Mouse (Mus musculus): ENCODE data around the gene Xaf1.

Gene Xaf1

DNA sequence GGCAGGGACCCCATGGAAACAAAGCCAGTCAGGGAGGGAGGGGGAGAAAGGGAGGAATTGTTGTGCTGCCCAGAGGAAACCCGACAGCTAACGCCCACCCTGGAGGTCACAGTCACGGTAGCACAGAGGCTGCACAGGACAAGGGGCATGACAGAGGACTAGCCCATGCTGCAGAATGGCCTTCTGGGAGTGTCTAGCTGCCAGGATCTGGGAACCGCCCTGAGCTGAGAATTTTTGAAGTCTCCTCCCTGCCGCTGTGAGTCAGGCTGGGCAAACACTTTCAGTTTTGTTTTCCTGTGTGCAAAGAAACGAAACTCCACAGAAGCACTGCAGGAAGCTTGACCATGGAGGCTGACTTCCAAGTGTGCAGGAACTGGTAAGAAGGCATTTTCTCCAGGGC, at the start of gene Xaf1:
TSS of gene Xaf1 (plus strand) at position 296 of the 400 bp plus-strand sequence.
- peak; percentile 76 for DNase-seq (ENCODE audit: low read depth, low spot score)

DNA sequence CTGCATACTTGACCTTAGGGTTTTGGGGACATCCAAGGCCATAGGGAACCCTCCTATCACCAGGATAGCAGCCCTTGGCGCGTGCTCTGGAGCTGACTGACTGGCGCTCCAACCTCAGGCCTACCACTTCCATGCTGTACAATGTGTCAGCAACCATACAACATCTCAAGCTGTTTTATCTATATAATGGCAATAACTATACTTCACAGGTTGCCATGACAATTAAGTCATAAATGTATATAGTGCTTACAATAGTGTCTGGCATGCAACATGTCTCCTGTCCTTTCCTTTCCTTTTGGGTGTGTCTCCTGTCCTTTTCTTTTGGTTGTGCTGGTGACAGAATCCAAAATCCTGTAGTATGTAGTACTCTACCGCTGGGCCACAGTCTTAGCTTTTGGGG, 45.8 kb upstream of the Xaf1 start:
- no peak for DNase-seq (ENCODE audit: low read depth, low spot score)

DNA sequence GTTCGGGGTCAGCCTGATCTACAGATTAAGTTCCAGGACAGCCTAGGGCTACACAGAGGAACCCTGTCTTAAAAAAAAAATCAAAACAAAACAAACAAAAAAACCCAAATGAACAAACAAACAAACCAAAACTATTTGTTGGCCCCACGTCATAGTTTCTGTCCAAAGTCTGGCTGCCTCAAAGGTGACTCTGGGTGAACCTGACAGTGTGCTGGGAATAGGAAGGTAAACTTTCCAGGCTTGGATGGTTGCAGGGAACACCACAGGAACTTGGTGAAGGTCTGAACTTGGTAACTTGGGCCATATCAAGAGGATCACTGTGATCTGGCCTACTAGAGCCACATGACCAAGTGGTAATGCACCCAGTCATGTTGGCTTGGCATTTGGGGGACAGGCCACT, 45.0 kb upstream of the Xaf1 start:
- DNase-seq (ENCODE audit: low read depth, low spot score) = no peak

DNA sequence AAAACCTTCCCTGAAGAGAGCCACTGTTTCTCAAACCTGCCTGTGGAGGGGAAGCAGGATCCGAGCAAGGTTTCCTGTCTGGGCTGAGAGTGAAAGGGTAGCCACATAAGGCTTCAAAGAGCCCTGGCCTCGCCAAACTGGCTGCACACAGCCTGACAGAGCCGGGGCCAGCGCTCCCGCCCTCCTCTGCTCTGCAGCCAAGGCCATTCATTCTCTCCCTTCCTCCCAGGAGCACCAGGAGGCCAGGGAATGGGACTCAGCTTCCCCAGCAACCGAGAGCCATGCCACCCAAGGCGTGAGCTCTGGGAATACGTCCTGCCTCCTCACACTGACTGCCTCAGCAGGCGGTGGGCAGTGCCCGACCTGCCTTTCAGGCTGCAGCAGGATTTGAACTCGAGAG, 35.9 kb upstream of the Xaf1 start:
- DNase-seq (ENCODE audit: low read depth, low spot score) = no peak

DNA sequence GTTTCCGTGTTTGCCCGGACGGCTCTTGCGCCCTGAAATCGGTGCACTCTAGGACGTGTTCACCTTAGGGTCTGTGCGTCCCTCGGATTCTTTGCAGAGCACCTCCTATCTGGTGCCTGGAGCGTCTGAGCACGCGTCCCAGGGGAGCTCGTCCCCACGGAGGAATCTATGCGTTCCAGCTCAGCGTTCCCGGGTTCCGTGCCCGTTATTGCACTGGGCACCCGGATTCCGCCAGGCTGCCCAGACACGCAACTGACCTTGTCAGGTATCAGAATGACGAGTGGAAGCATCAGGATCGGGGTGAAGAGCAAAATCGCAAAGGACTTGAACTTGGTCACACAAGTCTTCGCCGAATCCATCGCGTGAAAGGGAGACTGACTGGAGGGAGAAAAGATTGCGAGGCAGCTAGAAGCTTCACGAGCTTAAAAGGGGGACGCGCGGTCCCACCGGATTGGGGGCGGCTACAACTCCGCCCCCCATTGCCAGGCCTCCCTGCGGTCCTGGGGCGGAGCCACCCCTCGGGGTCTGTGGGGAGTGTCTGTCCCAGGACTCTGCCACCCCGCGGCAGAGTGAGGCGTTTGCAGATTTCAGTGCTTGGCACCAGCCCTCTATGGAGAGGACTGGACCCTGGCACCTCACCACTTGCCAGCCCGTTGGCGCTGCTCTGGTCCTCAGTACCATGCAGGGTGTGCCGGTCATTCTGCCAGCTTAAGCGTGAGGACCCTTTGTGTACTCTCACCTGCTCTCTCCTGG, 35.0 kb upstream of the Xaf1 start:
- DNase-seq (ENCODE audit: low read depth, low spot score) = peak; percentile 37

DNA sequence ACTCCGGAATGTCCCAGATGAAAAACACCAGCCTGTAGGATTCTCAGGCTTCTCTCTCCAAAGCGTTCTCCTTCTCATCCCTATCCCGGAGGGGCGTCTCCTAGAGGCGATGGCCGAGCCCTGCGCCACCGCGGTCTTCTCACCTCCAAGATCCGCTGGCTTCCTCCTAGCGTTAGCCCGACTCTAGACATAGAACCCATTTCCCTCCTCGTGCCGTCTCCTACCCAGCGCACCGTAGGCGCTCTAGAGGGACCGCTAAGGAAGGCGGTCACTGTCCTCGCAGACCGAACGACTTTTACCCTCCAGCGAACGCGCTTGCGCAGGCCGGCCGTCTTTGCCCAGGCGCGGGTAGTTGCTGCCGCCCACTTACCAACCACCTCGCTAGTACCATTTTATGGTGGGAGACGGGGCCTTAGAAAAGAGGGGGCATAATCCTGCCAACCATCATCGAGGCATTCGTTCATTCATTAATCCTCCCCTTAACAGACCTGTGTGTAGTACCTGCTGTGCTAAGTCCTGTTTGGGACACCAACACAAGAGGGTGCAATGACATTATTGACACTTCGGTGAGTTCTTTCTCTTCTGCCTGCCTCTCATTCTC, 34.4 kb upstream of the Xaf1 start, which contains the start of gene Slc13a5:
TSS of gene Slc13a5 (minus strand) at position 263 of the 601 bp plus-strand sequence.
- peak; percentile 2 for DNase-seq (ENCODE audit: low read depth, low spot score)

DNA sequence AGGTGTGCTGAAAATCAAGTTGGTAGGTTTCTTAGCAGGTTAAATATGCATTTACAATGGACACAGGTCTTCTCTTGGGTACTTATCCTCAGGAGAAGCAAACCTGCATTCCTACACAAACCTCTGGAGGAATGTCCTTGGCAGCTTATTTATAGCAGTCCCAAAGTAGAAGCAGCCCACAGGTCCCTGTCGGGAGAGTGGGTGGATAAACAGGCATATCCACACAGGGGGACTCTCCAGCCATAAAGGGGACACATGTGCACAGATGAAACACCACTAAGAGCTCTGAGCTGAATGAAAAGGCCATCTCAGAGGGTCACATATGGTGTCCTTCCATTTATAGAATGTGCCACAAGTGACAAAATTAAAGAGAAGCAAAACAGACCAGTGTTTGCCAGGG, 29.7 kb upstream of the Xaf1 start:
- no peak for DNase-seq (ENCODE audit: low read depth, low spot score)

DNA sequence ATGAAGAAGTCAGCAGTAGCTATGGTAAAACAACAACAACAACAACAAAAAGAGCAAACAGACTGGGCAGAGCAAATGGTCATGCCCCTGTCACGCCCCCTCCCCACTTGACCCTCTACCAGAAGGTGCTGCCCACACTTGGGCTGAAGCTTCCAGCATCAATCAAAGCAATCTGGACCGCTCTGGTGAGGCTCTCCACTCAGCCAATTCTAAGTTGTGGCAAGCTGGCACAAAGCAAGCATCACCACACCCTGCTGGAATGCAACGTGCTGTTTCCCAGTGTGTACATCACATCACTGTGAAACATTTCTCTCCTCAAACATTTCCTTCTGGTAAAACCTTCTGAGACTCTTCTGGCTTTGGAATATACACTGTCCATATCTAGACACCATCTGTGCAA, 28.1 kb upstream of the Xaf1 start:
- no peak for DNase-seq (ENCODE audit: low read depth, low spot score)

DNA sequence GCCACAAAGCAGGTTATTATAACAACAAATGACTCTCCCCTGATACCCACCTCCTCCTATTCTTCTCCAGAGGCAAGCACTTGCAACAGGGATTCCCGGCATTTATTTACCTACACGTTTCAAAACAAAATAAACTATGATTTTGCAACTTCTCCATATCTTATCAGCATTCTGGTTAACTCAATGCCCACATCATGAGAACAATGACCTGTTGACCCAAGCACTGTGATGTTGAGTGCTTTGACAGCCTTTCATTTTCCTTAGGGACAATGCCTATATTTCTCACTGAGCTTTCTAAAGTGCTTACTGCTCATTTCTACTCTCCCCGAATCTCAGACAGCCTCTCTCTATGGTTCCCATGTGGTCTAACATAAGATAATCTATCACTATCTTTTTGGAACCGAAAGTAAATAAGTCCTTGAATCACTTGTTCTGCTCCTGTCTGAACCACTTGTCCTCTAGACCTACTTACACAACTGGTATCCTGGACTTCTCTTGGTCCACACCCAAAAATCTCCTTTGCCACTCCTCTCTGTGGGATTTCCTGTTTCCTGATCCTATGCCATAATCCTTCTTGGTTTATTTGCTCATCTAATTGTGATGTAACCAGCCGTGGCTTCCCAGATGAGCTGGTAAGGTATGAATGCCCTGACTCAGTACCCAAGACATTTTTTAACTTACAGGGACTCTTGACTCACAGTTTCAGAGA, 20.1 kb upstream of the Xaf1 start:
- DNase-seq (ENCODE audit: low read depth, low spot score) = no peak

DNA sequence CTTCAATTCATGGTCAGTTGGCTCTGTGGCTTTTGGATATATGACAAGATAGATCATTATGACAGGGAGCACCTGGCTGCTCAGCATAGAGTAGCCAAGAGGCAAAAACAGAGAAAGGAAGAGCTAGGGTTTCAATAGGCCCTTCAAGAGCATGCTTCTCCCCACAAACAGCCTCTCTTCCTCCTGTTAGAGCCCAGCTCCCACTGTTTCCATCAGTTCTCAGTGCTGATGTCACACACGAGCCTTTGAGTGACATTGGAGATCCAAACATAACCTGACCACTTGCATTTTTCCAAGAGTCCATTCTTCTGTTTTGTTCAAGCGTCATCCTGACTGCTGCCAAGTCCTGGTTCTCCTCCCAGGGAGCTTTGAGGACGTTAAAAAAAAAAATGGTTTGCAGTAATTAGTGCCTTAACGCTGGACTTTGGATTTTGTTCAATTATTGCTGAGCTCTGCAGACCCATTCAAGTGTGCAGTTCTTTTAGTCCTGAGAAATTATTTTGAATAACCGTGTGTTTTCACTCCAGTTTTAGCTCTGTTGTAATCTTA, 19.5 kb upstream of the Xaf1 start:
- DNase-seq (ENCODE audit: low read depth, low spot score) = no peak

DNA sequence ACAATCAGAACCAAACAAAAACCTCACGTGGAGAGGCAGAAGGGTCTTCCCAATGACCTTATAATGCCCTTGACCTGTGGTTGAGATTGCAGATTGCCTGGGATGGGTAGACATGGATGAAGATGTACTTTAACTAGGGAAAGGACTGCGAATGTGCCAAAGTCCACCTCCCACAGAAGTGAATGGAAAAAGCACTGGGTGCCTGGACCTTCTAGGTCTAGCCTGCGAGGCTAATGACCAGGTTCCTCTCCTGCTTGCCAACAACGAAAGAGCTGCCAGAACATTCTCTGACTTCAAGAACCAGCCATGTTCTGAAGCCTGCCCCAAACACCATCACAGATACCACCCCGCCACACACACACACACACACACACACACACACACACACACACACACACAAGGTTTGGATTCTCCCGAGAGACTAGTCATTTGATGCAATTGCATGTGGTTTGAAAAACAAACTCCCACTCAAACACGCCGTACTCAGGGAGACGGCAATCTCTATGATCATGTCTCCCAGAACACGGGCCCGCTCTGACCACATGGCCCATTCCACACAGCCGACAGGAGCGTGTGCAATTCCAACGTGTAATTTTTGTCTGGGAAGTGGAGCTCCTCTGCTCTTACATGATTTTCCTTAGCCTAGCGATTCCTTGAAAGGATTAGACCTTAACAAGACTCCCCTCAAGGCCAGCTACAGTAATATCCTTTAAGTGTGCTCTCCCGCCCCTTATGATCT, 17.8 kb upstream of the Xaf1 start:
- no peak for DNase-seq (ENCODE audit: low read depth, low spot score)

DNA sequence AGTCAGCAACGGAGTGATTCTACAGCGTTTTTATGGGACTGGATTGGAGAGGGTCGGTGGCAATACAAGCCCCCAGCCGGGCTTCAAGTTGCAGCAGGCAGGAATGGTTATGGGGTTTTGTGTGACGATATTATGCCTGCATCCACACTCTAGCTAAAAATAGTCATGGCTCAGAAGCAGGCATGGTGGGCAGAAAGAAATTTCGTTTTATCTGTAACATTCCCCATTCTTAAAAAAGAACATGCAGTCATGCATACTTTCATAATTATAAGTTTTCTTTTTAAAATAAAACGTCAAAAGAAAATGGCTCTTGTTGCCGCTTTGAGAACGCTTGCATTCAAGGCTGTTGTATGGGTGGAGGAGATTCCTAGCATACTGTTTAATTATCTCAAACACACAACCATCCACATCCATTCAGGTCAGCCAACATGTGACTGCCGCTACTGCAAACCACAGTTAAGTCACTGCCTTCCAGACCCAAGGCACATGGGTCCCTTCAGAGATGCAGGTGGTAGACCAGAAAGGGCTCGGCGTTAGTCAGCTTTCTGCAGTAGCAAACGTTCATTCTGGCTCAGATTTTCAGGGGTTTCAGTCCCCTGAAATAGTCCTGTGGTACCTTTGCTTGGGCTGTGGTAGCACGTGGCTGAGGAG, 16.8 kb upstream of the Xaf1 start:
- no peak for DNase-seq (ENCODE audit: low read depth, low spot score)

DNA sequence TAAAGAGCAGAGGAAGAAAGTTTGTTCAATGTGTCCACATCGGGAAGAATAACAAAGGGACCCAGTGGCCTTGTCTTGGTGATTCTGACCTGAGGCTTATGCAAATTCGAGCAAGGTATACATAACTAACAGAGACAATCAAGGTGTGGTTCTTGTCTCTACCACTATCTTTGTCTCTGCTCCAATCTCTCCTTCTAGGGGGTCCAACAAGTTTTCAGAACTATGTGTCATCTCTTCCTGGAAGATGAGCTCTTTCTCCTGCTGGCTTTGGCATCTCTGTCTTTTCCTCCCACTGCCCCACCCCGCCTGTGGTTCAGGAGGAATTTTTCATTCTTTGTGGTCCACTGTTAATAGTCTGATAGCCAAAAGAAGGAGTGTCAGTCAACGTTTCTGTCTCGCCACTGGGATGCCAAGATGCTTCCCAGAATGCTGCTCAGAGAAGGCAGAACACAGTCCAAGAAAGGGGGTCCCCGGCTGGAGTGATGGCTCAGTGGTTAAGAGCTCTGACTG, 15.4 kb upstream of the Xaf1 start:
- DNase-seq (ENCODE audit: low read depth, low spot score) = no peak

DNA sequence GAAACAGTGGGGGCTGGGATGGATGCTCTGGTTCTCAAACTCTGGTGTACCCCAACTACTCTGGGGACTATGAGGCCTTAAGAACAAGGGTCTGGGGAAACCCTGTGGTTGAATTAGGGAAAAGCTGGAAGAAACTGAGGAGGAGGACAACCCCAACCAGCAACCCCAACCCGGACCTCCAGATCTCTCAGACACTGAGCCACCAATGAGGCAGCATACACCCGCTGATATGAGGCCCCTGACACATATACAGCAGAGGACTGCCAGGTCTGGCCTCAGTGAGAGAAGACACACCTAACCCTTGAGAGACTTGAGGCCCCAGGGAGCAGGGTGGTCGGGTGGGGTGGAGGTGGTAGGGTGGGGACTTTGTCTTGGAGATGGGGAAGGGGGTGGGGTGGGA, 14.8 kb upstream of the Xaf1 start:
- no peak for DNase-seq (ENCODE audit: low read depth, low spot score)

DNA sequence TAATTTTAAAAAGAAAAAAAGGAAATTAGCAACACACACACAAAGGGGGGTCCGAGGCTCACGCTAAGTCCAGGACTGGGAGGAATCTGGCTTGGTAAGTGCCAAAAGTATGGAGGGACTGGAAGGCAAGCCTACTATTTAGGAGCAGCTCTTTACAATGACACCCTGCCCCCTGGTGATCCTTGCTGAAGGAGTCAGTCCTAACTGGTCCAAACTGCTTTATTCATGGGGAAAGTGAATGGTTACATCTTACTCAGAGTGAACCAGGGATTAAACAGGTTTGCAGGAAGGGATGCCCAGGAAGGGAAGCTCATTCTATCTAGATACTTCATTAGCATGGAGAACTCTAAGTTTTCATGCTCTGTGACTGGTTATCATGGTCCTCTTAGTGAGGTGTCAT, 14.3 kb upstream of the Xaf1 start:
- DNase-seq (ENCODE audit: low read depth, low spot score) = no peak

DNA sequence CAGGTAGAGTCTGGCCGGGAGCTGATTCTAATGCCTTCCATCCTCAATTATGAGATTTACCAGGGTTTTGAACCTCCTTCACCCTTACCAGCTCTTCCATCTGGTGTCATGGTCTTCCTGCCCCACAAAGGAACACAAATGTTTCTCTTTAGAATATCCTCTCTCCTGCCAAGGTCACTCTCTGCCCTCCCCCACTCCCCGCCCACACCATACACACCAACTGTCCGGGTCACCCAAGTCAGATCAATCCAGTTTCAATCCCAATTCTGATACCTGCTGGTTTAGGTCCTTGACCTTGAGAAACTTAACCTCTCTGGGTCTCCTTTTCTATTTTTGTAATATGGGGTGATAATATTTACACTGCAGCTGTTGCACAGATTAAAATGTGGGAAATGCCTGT, 13.9 kb upstream of the Xaf1 start:
- DNase-seq (ENCODE audit: low read depth, low spot score) = no peak

DNA sequence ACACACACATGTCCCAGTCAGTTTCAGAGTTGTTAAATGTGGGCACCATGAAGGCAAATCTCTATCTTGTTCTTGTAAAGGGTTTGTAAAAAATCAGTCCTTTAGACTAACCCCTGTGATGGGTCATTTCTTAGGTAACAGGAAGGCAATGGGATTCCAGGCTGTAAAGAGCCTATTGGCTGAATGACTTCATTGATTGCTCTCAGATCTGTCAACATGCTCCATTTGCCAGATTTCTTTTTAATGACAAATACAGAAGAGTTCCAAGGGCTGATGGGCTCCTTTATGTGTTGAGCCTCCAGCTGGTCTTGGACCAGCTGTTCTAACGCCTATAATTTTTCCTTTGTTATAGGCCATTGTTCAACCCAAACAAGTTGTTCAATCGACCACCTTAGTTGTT, 8.3 kb upstream of the Xaf1 start:
- DNase-seq (ENCODE audit: low read depth, low spot score) = no peak

DNA sequence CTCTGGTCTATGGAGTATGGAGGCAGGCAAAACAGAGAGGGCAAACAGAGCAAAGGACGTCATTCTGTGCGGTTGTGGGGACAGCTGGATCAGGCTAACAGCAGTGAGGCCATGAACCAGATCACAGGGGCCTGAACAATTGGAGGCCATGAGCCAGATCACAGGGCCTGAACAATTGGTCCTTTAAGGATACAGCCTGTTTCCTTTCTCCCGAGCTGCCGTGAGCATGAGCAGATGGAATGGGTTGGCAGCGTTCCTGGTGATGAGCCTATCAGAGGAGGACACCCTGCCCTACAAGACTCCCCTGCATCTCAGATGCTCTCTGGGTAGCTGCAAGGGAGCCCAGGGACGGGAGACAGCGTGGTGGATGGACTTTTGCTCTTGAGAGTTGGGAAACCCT, 801 bp downstream of the Xaf1 start:
- no peak for DNase-seq (ENCODE audit: low read depth, low spot score)

DNA sequence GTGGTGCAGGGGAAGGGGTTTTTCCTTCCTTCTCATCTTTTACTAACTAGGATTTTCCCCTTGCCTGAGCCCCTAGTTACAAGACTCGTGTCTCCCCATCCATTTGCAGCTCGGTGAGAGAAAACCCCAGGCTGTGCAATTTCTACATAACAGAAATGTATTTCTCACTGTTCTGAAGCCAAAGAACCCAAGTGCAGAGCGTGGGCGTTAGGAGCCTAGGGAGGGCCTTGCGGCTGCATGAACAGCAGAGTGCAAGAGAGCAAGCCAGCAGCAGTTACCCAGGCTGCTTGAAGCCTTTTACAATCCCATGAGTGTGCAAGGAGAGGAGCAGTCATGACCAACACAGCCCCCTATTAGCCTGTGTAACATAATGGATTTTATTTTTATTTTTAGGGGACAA, 6.0 kb downstream of the Xaf1 start:
- no peak for DNase-seq (ENCODE audit: low read depth, low spot score)

DNA sequence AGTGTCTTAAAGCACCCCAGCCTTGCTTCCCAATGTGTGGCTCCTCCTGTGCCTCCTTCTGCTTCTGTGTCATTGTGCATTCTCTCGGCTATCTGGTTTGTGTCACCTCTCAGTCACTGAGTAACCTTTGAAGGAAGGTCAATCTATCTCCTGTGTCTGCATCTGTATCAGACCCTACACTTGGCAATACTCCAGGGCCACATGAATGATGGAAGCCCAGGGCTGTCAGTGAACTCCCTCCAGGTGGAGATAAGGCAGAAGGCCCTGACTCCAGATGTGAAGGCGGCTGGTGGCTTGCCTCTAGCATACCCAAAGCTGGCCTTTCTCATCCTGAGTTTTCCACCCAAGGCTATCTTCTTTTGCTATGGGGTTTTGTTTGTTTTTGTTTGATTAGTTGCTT, 7.6 kb downstream of the Xaf1 start:
- no peak for DNase-seq (ENCODE audit: low read depth, low spot score)

DNA sequence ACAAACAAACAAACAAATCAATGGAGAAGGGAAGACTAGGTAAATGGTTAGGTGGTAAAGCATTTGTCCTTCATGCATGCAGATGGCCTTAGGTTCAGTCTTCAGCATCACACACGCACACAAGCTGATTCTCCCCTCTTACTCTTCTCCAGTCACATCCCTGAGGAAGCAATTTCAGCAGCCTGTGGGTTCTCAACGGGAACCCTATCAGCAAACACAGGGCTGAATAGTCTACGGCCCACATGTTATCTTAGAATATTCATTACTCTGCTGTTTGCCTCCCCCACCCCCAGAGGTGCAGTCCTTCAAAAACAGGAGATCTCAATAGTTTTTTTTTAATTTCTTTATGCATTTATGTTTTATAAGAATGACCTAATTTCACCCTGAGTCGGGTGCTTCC, 9.1 kb downstream of the Xaf1 start:
- DNase-seq (ENCODE audit: low read depth, low spot score) = no peak

Data from CD4-positive, CD25-positive, alpha-beta regulatory T cell, adult 2 months (primary cell).